In the genomic region with DNA sequence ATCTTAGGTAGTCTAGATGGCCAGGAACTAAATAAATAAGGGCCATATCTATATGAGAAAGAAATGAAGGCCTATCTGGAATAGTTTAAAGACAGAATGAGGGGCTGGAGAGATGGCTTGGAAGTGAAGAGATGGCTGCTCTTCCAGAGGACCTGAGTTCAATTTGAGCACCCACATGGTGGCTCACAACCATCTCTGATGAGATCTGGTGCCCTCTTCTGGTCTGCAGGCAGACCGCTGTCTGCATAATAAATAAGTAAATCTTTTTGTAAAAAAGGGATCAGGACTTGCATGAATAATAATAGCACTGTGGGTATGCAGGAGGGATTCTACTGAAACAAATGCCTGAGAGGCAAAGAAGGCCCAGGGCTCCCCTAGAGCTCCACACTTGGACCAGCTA, we compare ENCODE assay signal across 21 mouse cellular contexts. TPM values are rescaled to one million over a fixed set of nuclear protein-coding genes. Genes with fewer than 3 reads are reported as not detected.
DNase-seq lines count a peak whose midpoint lies in the region; ATAC-seq and TF ChIP-seq lines count a peak whose summit lies in the region.
"Had no signal": no experiment of that assay in that cellular context is flagged by ENCODE, and none has a peak within 500 bp of the region (broad histone marks: within the 10 kb centered on the region; RNA-seq: fewer than 3 reads in every experiment).

No protein-coding gene starts in this region.

- 0 out of 2 replicates have a peak overlapping the region, but pooled peaks have one; percentile 40 for H3K27ac ChIP-seq in forebrain, embryonic 10.5 days
- no peak overlapping the region for H3K27ac ChIP-seq in forebrain, embryonic 11.5 days (ENCODE audit: low read depth, low read length)
- no peak overlapping the region for H3K27ac ChIP-seq in liver, embryonic 14.5 days
- H3K27ac ChIP-seq in liver, embryonic 12.5 days: no peak overlapping the region
- H3K27ac ChIP-seq: embryonic facial prominence, embryonic 10.5 days; heart, embryonic 15.5 days; stomach, embryonic 15.5 days had no signal

- H3K4me1 ChIP-seq in forebrain, embryonic 10.5 days: no peaks in the 10 kb centered on the region
- no peaks in the 10 kb centered on the region for H3K4me1 ChIP-seq in forebrain, embryonic 11.5 days (replicated peaks; ENCODE audit: control insufficient read depth, insufficient read depth, low read length)
- H3K4me1 ChIP-seq in liver, embryonic 14.5 days (replicated peaks; ENCODE audit: control insufficient read depth in 2 of 2, insufficient read depth in 2 of 2, low read length in 1 of 2): no peaks in the 10 kb centered on the region
- no peaks in the 10 kb centered on the region for H3K4me1 ChIP-seq in liver, embryonic 12.5 days
- H3K4me1 ChIP-seq in E14TG2a.4 (replicated peaks; ENCODE audit: low read depth, low read length): peaks cover 59% of the 10 kb centered on the region
- H3K4me1 ChIP-seq: embryonic facial prominence, embryonic 10.5 days; heart, embryonic 15.5 days; hindbrain, embryonic 10.5 days; stomach, embryonic 15.5 days had no signal

- no peak overlapping the region for H3K9ac ChIP-seq in forebrain, embryonic 11.5 days (ENCODE audit: low read length)
- H3K9ac ChIP-seq in liver, embryonic 14.5 days (replicated peaks): no peak overlapping the region
- no peak overlapping the region for H3K9ac ChIP-seq in liver, embryonic 12.5 days
- H3K9ac ChIP-seq: heart, embryonic 15.5 days; stomach, embryonic 15.5 days had no signal

- H3K27me3 ChIP-seq in forebrain, embryonic 10.5 days (ENCODE audit: poor library complexity, severe bottlenecking): no peaks in the 10 kb centered on the region
- no peaks in the 10 kb centered on the region for H3K27me3 ChIP-seq in forebrain, embryonic 11.5 days (ENCODE audit: control insufficient read depth, insufficient read depth, low read length)
- no peaks in the 10 kb centered on the region for H3K27me3 ChIP-seq in liver, embryonic 14.5 days (ENCODE audit: control insufficient read depth, insufficient read depth, low read length)
- H3K27me3 ChIP-seq in liver, embryonic 12.5 days (replicated peaks): peaks cover 6% of the 10 kb centered on the region; the same call in 1 of the 2 replicates
- H3K27me3 ChIP-seq in E14TG2a.4 (ENCODE audit: insufficient read depth, low read length): no peaks in the 10 kb centered on the region
- H3K27me3 ChIP-seq: heart, embryonic 15.5 days; stomach, embryonic 15.5 days had no signal

- ATAC-seq in forebrain, embryonic 11.5 days (replicated peaks; ENCODE audit: low FRiP score): no peak
- ATAC-seq in liver, embryonic 14.5 days (ENCODE audit: insufficient read depth): no peak
- ATAC-seq in liver, embryonic 12.5 days: no peak
- ATAC-seq: forebrain, embryonic 16.5 days; inflammation-experienced regulatory T-cells, adult 6 months had no signal

- no peak overlapping the region for H3K4me3 ChIP-seq in forebrain, embryonic 10.5 days
- H3K4me3 ChIP-seq in forebrain, embryonic 11.5 days (ENCODE audit: low read depth, low read length): no peak overlapping the region
- H3K4me3 ChIP-seq in liver, embryonic 14.5 days (ENCODE audit: insufficient read depth in 1 of 2, low read depth in 2 of 2, low read length in 2 of 2): no peak overlapping the region
- no peak overlapping the region for H3K4me3 ChIP-seq in liver, embryonic 12.5 days
- H3K4me3 ChIP-seq in E14TG2a.4 (replicated peaks; ENCODE audit: low read length): no peak overlapping the region
- H3K4me3 ChIP-seq: embryonic facial prominence, embryonic 10.5 days; heart, embryonic 15.5 days; hindbrain, embryonic 10.5 days; stomach, embryonic 15.5 days had no signal

- TF ChIP-seq EP300 in liver, embryonic 14.5 days (IDR thresholded peaks at IDR 0.05; ENCODE audit: low read depth): no peak

- H3K36me3 ChIP-seq in forebrain, embryonic 10.5 days (replicated peaks): peaks cover 69% of the 10 kb centered on the region
- H3K36me3 ChIP-seq in forebrain, embryonic 11.5 days (ENCODE audit: control insufficient read depth, insufficient read depth, low read length): peaks cover 2% of the 10 kb centered on the region; the same call in 1 of the 2 replicates
- no peaks in the 10 kb centered on the region for H3K36me3 ChIP-seq in liver, embryonic 14.5 days (replicated peaks; ENCODE audit: control insufficient read depth, insufficient read depth, low read depth)
- no peaks in the 10 kb centered on the region; the same call in 1 of the 2 replicates for H3K36me3 ChIP-seq in liver, embryonic 12.5 days
- peaks cover 98% of the 10 kb centered on the region for H3K36me3 ChIP-seq in E14TG2a.4 (ENCODE audit: insufficient read depth, low read length)
- H3K36me3 ChIP-seq: heart, embryonic 15.5 days had no signal

- TF ChIP-seq CTCF in liver, embryonic 14.5 days (IDR thresholded peaks at IDR 0.05; ENCODE audit: low read depth): peak; percentile 36; the same call in 1 of the 2 replicates
- peak; percentile 34 for TF ChIP-seq CTCF in E14TG2a.4 (conservative IDR thresholded peaks at IDR 0.05; ENCODE audit: low read length)

- 82% methylated on average over 1 of the region's 1 CpGs for WGBS in forebrain, embryonic 10.5 days
- 76% methylated on average over 1 of the region's 1 CpGs for WGBS in forebrain, embryonic 11.5 days
- WGBS in liver, embryonic 14.5 days (ENCODE audit: insufficient replicate concordance): 90% methylated on average over 1 of the region's 1 CpGs
- WGBS in liver, embryonic 12.5 days (ENCODE audit: insufficient replicate concordance): 90% methylated on average over 1 of the region's 1 CpGs

- H3K4me2 ChIP-seq in forebrain, embryonic 11.5 days (ENCODE audit: low read depth, low read length, severe bottlenecking): no peak overlapping the region
- no peak overlapping the region for H3K4me2 ChIP-seq in liver, embryonic 14.5 days (ENCODE audit: low read depth)
- H3K4me2 ChIP-seq in liver, embryonic 12.5 days: no peak overlapping the region
- H3K4me2 ChIP-seq: heart, embryonic 15.5 days; stomach, embryonic 15.5 days had no signal

- DNase-seq in forebrain, embryonic 10.5 days (ENCODE audit: extremely low spot score, low spot score): no peak
- no peak for DNase-seq in forebrain, embryonic 11.5 days (ENCODE audit: low spot score)
- DNase-seq in liver, embryonic 14.5 days (ENCODE audit: low read depth in 3 of 3, low spot score in 3 of 3): no peak
- peak; percentile 22 for DNase-seq in naive thymus-derived CD4-positive, alpha-beta T cell, adult 2 months (ENCODE audit: low read depth)
- DNase-seq in frontal cortex, postnatal 36 days (ENCODE audit: low spot score in 2 of 2): no peak
- DNase-seq in frontal cortex, adult 2 months (ENCODE audit: extremely low spot score in 1 of 2, low spot score in 1 of 2): no peak
- DNase-seq: adrenal gland, adult 2 months; cerebellum, adult 11-12 months; cerebellum, postnatal 25 days; left cerebral cortex, postnatal 4 days; lung, adult 18-20 months; midbrain, embryonic 14.5 days had no signal

- no peaks in the 10 kb centered on the region for H3K9me3 ChIP-seq in forebrain, embryonic 10.5 days
- H3K9me3 ChIP-seq in forebrain, embryonic 11.5 days (ENCODE audit: control insufficient read depth, low read length): no peaks in the 10 kb centered on the region
- H3K9me3 ChIP-seq in liver, embryonic 14.5 days (ENCODE audit: control insufficient read depth, low read length): no peaks in the 10 kb centered on the region
- H3K9me3 ChIP-seq in liver, embryonic 12.5 days (replicated peaks): no peaks in the 10 kb centered on the region
- no peaks in the 10 kb centered on the region for H3K9me3 ChIP-seq in E14TG2a.4 (ENCODE audit: low read length)
- H3K9me3 ChIP-seq: embryonic facial prominence, embryonic 10.5 days; heart, embryonic 15.5 days; hindbrain, embryonic 10.5 days; stomach, embryonic 15.5 days had no signal

RNA-seq across cellular contexts. Expression of a gene that starts 12.3 kb away (rescaled TPM):
- 4.9 and 5.3 TPM in 2 replicates for polyA plus RNA-seq in forebrain, embryonic 10.5 days (2016; fragmentation: Nextera tagmentation; extraction: Ambion mirVana)
- 4.1 and 6.5 TPM in 2 replicates for polyA plus RNA-seq in forebrain, embryonic 11.5 days (2014; fragmentation: Nextera tagmentation; extraction: Ambion mirVana)
- 2.7 and 2.9 TPM in 2 replicates for polyA plus RNA-seq in liver, embryonic 14.5 days (2012; rRNA removed)
- 2.3 and 2.5 TPM in 2 replicates for polyA plus RNA-seq in liver, embryonic 14.5 days (2014; fragmentation: Nextera tagmentation; extraction: Ambion mirVana)
- 6.4 and 7.1 TPM in 2 replicates for polyA plus RNA-seq in liver, embryonic 12.5 days (2016; fragmentation: Nextera tagmentation; extraction: Ambion mirVana)
- polyA plus RNA-seq in frontal cortex, adult 2 months (2012; rRNA removed): 21.9 and 25.6 TPM in 2 replicates

RNA-seq across cellular contexts. Expression of a gene that starts 13.4 kb away (rescaled TPM):
- polyA plus RNA-seq in forebrain, embryonic 10.5 days (2016; fragmentation: Nextera tagmentation; extraction: Ambion mirVana): not detected in 2 replicates
- not detected in 2 replicates for polyA plus RNA-seq in forebrain, embryonic 11.5 days (2014; fragmentation: Nextera tagmentation; extraction: Ambion mirVana)
- polyA plus RNA-seq in liver, embryonic 14.5 days (2012; rRNA removed): not detected in 2 replicates
- polyA plus RNA-seq in liver, embryonic 14.5 days (2014; fragmentation: Nextera tagmentation; extraction: Ambion mirVana): not detected in 2 replicates
- not detected in 2 replicates for polyA plus RNA-seq in liver, embryonic 12.5 days (2016; fragmentation: Nextera tagmentation; extraction: Ambion mirVana)
- 0.15 and 0.32 TPM in 2 replicates for polyA plus RNA-seq in frontal cortex, adult 2 months (2012; rRNA removed)
- polyA plus RNA-seq: adrenal gland, adult 2 months; embryonic facial prominence, embryonic 10.5 days; heart, embryonic 15.5 days; kidney, embryonic 16.5 days; midbrain, embryonic 14.5 days had no signal

RNA-seq across cellular contexts. Expression of a gene that starts 17.4 kb away (rescaled TPM):
- polyA plus RNA-seq in forebrain, embryonic 10.5 days (2016; fragmentation: Nextera tagmentation; extraction: Ambion mirVana): 7.3 TPM in 2 replicates
- polyA plus RNA-seq in forebrain, embryonic 11.5 days (2014; fragmentation: Nextera tagmentation; extraction: Ambion mirVana): 5.8 and 6.4 TPM in 2 replicates
- polyA plus RNA-seq in liver, embryonic 14.5 days (2012; rRNA removed): 0.61 and 0.84 TPM in 2 replicates
- 0.52 and 0.55 TPM in 2 replicates for polyA plus RNA-seq in liver, embryonic 14.5 days (2014; fragmentation: Nextera tagmentation; extraction: Ambion mirVana)
- 1.3 and 1.4 TPM in 2 replicates for polyA plus RNA-seq in liver, embryonic 12.5 days (2016; fragmentation: Nextera tagmentation; extraction: Ambion mirVana)
- polyA plus RNA-seq in frontal cortex, adult 2 months (2012; rRNA removed): 2.7 and 2.9 TPM in 2 replicates

RNA-seq across cellular contexts. Expression of a gene that starts 20.5 kb away (rescaled TPM):
- 12.8 and 14.0 TPM in 2 replicates for polyA plus RNA-seq in forebrain, embryonic 10.5 days (2016; fragmentation: Nextera tagmentation; extraction: Ambion mirVana)
- 16.0 and 17.4 TPM in 2 replicates for polyA plus RNA-seq in forebrain, embryonic 11.5 days (2014; fragmentation: Nextera tagmentation; extraction: Ambion mirVana)
- 1.7 and 2.0 TPM in 2 replicates for polyA plus RNA-seq in liver, embryonic 14.5 days (2012; rRNA removed)
- polyA plus RNA-seq in liver, embryonic 14.5 days (2014; fragmentation: Nextera tagmentation; extraction: Ambion mirVana): 1.1 TPM in 2 replicates
- polyA plus RNA-seq in liver, embryonic 12.5 days (2016; fragmentation: Nextera tagmentation; extraction: Ambion mirVana): 2.2 and 2.8 TPM in 2 replicates
- 11.2 and 15.6 TPM in 2 replicates for polyA plus RNA-seq in frontal cortex, adult 2 months (2012; rRNA removed)

RNA-seq across cellular contexts. Expression of a gene that starts 42.8 kb away (rescaled TPM):
- polyA plus RNA-seq in forebrain, embryonic 10.5 days (2016; fragmentation: Nextera tagmentation; extraction: Ambion mirVana): 878 and 901 TPM in 2 replicates
- polyA plus RNA-seq in forebrain, embryonic 11.5 days (2014; fragmentation: Nextera tagmentation; extraction: Ambion mirVana): 797 and 841 TPM in 2 replicates
- 908 and 935 TPM in 2 replicates for polyA plus RNA-seq in liver, embryonic 14.5 days (2012; rRNA removed)
- 901 and 915 TPM in 2 replicates for polyA plus RNA-seq in liver, embryonic 14.5 days (2014; fragmentation: Nextera tagmentation; extraction: Ambion mirVana)
- 960 and 969 TPM in 2 replicates for polyA plus RNA-seq in liver, embryonic 12.5 days (2016; fragmentation: Nextera tagmentation; extraction: Ambion mirVana)
- 496 and 568 TPM in 2 replicates for polyA plus RNA-seq in frontal cortex, adult 2 months (2012; rRNA removed)
